Mouse (Mus musculus) limb, embryonic 14.5 days (tissue): Measurements from ENCODE around the gene Purb. TPM values are rescaled to one million over a fixed set of nuclear protein-coding genes. Genes with fewer than 3 reads are reported as not detected.

Source experiments
- ATAC-seq: fragments of 200-750 bp; cut with Nextera tagmentation; 2 replicates; pipeline ENCODE4 v1.8.0; 2017; ENCODE audit warnings: low read depth, moderate number of reproducible peaks, moderate TSS enrichment; ENCODE audit not compliant: low FRiP score
- DNase-seq: peaks from one replicate; pipeline ENCODE4 v3.0.0-alpha.2; 2015; ENCODE audit warnings: low spot score
- H3K27ac ChIP-seq: fragments of 300-500 bp; sonication (generic); replicated peaks from 2 replicates; pipeline ENCODE4 v1.5.1; 2014; ENCODE audit warnings: low read depth, mild to moderate bottlenecking, low read length, moderate library complexity, mixed read lengths
- H3K27me3 ChIP-seq: fragments of 300-500 bp; sonication (generic); 2 replicates; pipeline ENCODE4 v1.6.1; 2014; ENCODE audit warnings: low read length, mixed read lengths; ENCODE audit not compliant: control insufficient read depth, insufficient read depth
- H3K36me3 ChIP-seq: fragments of 300-500 bp; sonication (generic); 2 replicates; pipeline ENCODE4 v1.6.1; 2014; ENCODE audit warnings: mild to moderate bottlenecking, low read length, moderate library complexity, mixed read lengths; ENCODE audit not compliant: control insufficient read depth, insufficient read depth
- H3K4me1 ChIP-seq: fragments of 300-500 bp; sonication (generic); 2 replicates; pipeline ENCODE4 v1.6.1; 2014; ENCODE audit warnings: antibody characterized with exemption, low read length, mixed read lengths; ENCODE audit not compliant: control insufficient read depth, insufficient read depth
- H3K4me2 ChIP-seq: fragments of 300-500 bp; sonication (generic); replicated peaks from 2 replicates; pipeline ENCODE4 v1.6.1; 2014; ENCODE audit warnings: low read depth, mild to moderate bottlenecking, low read length, moderate library complexity; ENCODE audit not compliant: severe bottlenecking
- H3K4me3 ChIP-seq: fragments of 300-500 bp; sonication (generic); replicated peaks from 2 replicates; pipeline ENCODE4 v1.5.1; 2014; ENCODE audit warnings: low read length
- H3K9ac ChIP-seq: fragments of 300-500 bp; sonication (generic); 2 replicates; pipeline ENCODE4 v1.6.1; 2014; ENCODE audit warnings: mild to moderate bottlenecking, low read depth, low read length, moderate library complexity; ENCODE audit not compliant: severe bottlenecking
- H3K9me3 ChIP-seq: fragments of 300-500 bp; sonication (generic); 2 replicates; pipeline ENCODE4 v1.6.1; 2016; ENCODE audit warnings: low read length; ENCODE audit not compliant: control insufficient read depth
- POLR2A ChIP-seq: fragments of 200-500 bp; IDR thresholded peaks from 2 replicates; pipeline ENCODE4 v1.8.0; 2012; ENCODE audit warnings: inconsistent platforms, mild to moderate bottlenecking, moderate library complexity, borderline replicate concordance; ENCODE audit not compliant: insufficient read depth, insufficient read length; ENCODE audit errors: extremely low read depth
- WGBS: fragments of 180-500 bp; shearing (Covaris S2); extraction: QIAGEN DNeasy Blood & Tissue Kit; methylation state at CpG from one replicate; pipeline ENCODE4 v1.1.7; 2014; 5-methylcytosine and 5-hydroxymethylcytosine counted together
- polyA plus RNA-seq, 2 experiments: library from polyadenylated mRNA; depleted of rRNA in 1 of 2; stranded (reverse) in 1 of 2; unstranded in 1 of 2; fragments of >200 nt; fragmentation: Nextera tagmentation in 1 of 2; extraction: Ambion mirVana in 1 of 2; gene quantifications; 2 replicates each; pipeline versions ENCODE4 v1.2.1 to v1.2.3; 2012 to 2014

The Purb gene
- polyA plus RNA-seq, 2 experiments = 20.9 to 27.1 TPM

- H3K9me3 ChIP-seq = no peaks in the 10 kb centered on the region
Measured at GRCm38 (mm10) chr11:6522782-6523525, 47.2 kb upstream of the Purb start.

GRCm38 (mm10) chr11:6520507-6521173, 44.9 kb upstream of the Purb start, which contains the start of gene Myo1g:
Gene Myo1g, minus strand, starts transcription at chr11:6520965.
- no peak within 1 kb of the TSS for H3K4me2 ChIP-seq
- no peaks in the 10 kb centered on the region for H3K4me1 ChIP-seq
- peaks cover 16% of the 10 kb centered on the region for H3K36me3 ChIP-seq
- H3K4me3 ChIP-seq = no peak within 1 kb of the TSS
- no peak for DNase-seq
- H3K9ac ChIP-seq = no peak within 1 kb of the TSS
- H3K27me3 ChIP-seq = no peaks in the 10 kb centered on the region
- no peak for TF ChIP-seq POLR2A
- no peak within 1 kb of the TSS for H3K27ac ChIP-seq
- H3K9me3 ChIP-seq = no peaks in the 10 kb centered on the region
- 77% methylated on average over 7 of the region's 7 CpGs for WGBS
- no peak for ATAC-seq

More at GRCm38 (mm10) chr11:6522782-6523525, 47.2 kb upstream of the Purb start:
- no peak overlapping the region for H3K4me3 ChIP-seq
- no peak for TF ChIP-seq POLR2A
- ATAC-seq (no peak), DNase-seq (no peak)
- 70% methylated on average over 9 of the region's 9 CpGs for WGBS
- no peak overlapping the region for H3K4me2 ChIP-seq
- no peaks in the 10 kb centered on the region for H3K27me3 ChIP-seq
- H3K9ac ChIP-seq = no peak overlapping the region
- no peak overlapping the region for H3K27ac ChIP-seq
- 0 out of 2 replicates have a peak, but pooled peaks cover 2% of the 10 kb centered on the region for H3K4me1 ChIP-seq
- H3K36me3 ChIP-seq = peaks cover 26% of the 10 kb centered on the region

- no peak overlapping the region for H3K9ac ChIP-seq
- 78% methylated on average over 10 of the region's 11 CpGs for WGBS
- DNase-seq = no peak
- H3K4me2 ChIP-seq = no peak overlapping the region
- no peaks in the 10 kb centered on the region for H3K4me1 ChIP-seq
- no peak for ATAC-seq
- no peak overlapping the region for H3K4me3 ChIP-seq
- H3K36me3 ChIP-seq = peaks cover 5% of the 10 kb centered on the region
- H3K27me3 ChIP-seq = no peaks in the 10 kb centered on the region
- H3K9me3 ChIP-seq = no peaks in the 10 kb centered on the region
- no peak overlapping the region for H3K27ac ChIP-seq
- TF ChIP-seq POLR2A = no peak
Measured at GRCm38 (mm10) chr11:6519491-6520033, 43.8 kb upstream of the Purb start.

GRCm38 (mm10) chr11:6514837-6515236, 39.1 kb upstream of the Purb start:
- Histone ChIP-seq H3K27ac (no peak overlapping the region), H3K9me3 (no peaks in the 10 kb centered on the region), H3K27me3 (no peaks in the 10 kb centered on the region), H3K9ac (no peak overlapping the region), H3K4me3 (no peak overlapping the region), H3K4me1 (no peaks in the 10 kb centered on the region), H3K36me3 (no peaks in the 10 kb centered on the region), H3K4me2 (no peak overlapping the region)
- ATAC-seq (no peak), DNase-seq (no peak)
- WGBS = 47% methylated on average over 7 of the region's 7 CpGs
- no peak for TF ChIP-seq POLR2A

- H3K36me3 ChIP-seq = no peaks in the 10 kb centered on the region
- no peak overlapping the region for H3K4me2 ChIP-seq
- no peaks in the 10 kb centered on the region for H3K4me1 ChIP-seq
- ATAC-seq (no peak), DNase-seq (no peak)
- no peak for TF ChIP-seq POLR2A
- H3K27ac ChIP-seq = no peak overlapping the region
- no peak overlapping the region for H3K9ac ChIP-seq
- no peaks in the 10 kb centered on the region for H3K27me3 ChIP-seq
- 65% methylated on average over 1 of the region's 1 CpGs for WGBS
- no peak overlapping the region for H3K4me3 ChIP-seq
- H3K9me3 ChIP-seq = no peaks in the 10 kb centered on the region
Measured at GRCm38 (mm10) chr11:6508269-6508876, 32.7 kb upstream of the Purb start.
